Mouse (Mus musculus): ENCODE data around the gene H2-Q6. TPM values are rescaled to one million over a fixed set of nuclear protein-coding genes. Genes with fewer than 3 reads are reported as not detected.
"Not testable (repeated sequence)": the region's sequence is repeated elsewhere in the genome, so short reads cannot be mapped to it uniquely, and the experiment has no call there.

Gene H2-Q6
- polyA plus RNA-seq, 1 experiment from 2014 or later, result 1.4 TPM

DNA sequence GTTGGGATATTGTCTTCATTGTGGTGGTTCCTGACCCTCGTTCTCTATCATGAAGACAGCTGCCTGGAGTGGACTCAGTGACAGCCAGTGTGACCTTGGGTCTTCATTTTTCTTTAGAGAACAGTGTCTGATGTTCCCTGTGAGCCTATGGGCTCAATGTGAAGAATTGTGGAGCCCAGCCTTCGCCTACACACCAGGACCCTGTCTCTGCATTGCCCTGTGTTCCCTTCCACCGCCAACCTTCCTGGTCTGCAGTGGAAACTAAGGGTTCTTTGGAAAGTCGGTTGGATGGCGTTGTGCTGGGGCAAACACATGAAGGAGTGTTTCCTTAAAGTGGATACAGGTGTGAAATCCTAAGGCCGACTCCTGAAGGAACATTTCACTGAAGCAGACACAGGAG lies 4.2 kb downstream of the H2-Q6 start:
- not testable (repeated sequence) for H3K36me3 ChIP-seq (ENCODE audit: control insufficient read depth, insufficient read depth, low read length); H3K4me1 ChIP-seq (ENCODE audit: control insufficient read depth, insufficient read depth, low read length); ATAC-seq (ENCODE audit: low read depth); H3K27ac ChIP-seq (ENCODE audit: low read depth, low read length); H3K9ac ChIP-seq (replicated peaks; ENCODE audit: low read depth, low read length); H3K9me3 ChIP-seq (ENCODE audit: control insufficient read depth, low read length); H3K4me3 ChIP-seq (ENCODE audit: low read depth, low read length); H3K27me3 ChIP-seq (ENCODE audit: control insufficient read depth, insufficient read depth, low read length); H3K4me2 ChIP-seq (ENCODE audit: low read depth, low read length)
- WGBS, result 92% methylated on average over 6 of the region's 6 CpGs

DNA sequence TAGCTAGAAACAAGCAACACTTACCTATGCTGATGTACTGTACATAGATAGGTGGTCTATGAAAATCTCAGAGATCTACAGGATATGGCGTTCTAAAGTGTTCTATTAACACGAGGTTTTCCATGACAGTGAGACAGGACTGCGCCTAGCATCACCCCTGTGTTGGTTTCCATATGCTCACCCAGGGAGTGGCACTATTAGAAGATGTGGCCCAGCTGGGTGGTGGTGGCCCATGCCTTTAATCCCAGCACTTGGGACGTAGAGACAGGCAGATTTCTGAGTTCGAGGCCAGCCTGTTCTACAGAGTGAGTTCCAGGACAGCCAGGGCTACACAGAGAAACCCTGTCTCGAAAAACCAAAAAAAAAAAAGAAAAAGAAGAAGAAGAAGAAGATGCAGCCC lies 6.0 kb downstream of the H2-Q6 start:
- not testable (repeated sequence) for H3K9ac ChIP-seq (replicated peaks; ENCODE audit: low read depth, low read length); ATAC-seq (ENCODE audit: low read depth); H3K4me1 ChIP-seq (ENCODE audit: control insufficient read depth, insufficient read depth, low read length); H3K9me3 ChIP-seq (ENCODE audit: control insufficient read depth, low read length); H3K36me3 ChIP-seq (ENCODE audit: control insufficient read depth, insufficient read depth, low read length); H3K4me2 ChIP-seq (ENCODE audit: low read depth, low read length); H3K4me3 ChIP-seq (ENCODE audit: low read depth, low read length); H3K27ac ChIP-seq (ENCODE audit: low read depth, low read length); H3K27me3 ChIP-seq (ENCODE audit: control insufficient read depth, insufficient read depth, low read length)
- 91% methylated on average over 6 of the region's 6 CpGs for WGBS

DNA sequence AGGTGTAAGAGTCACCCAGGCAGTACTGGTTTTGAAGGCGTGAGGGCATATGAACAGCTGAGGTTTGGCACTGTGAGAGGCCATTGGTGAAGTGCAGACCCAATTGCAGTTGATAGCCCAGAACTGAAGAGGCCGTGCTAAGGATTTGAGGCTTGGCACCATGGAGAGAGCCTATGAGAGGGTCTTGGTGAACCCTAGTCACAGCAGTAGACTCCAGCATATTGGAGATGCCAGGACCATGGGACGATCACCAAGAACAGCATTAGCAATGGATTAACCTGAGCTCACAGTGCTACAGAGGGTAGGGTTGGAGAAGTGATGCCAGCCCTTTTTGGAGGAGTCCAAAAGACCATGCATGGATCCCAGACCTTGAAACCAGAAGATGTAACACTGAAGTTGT lies 7.5 kb downstream of the H2-Q6 start:
- not testable (repeated sequence) for H3K4me2 ChIP-seq (ENCODE audit: low read depth, low read length); ATAC-seq (ENCODE audit: low read depth); H3K9ac ChIP-seq (replicated peaks; ENCODE audit: low read depth, low read length); H3K4me3 ChIP-seq (ENCODE audit: low read depth, low read length); H3K4me1 ChIP-seq (ENCODE audit: control insufficient read depth, insufficient read depth, low read length); H3K9me3 ChIP-seq (ENCODE audit: control insufficient read depth, low read length); H3K36me3 ChIP-seq (ENCODE audit: control insufficient read depth, insufficient read depth, low read length); H3K27ac ChIP-seq (ENCODE audit: low read depth, low read length); H3K27me3 ChIP-seq (ENCODE audit: control insufficient read depth, insufficient read depth, low read length)
- 81% methylated on average over 3 of the region's 3 CpGs for WGBS

DNA sequence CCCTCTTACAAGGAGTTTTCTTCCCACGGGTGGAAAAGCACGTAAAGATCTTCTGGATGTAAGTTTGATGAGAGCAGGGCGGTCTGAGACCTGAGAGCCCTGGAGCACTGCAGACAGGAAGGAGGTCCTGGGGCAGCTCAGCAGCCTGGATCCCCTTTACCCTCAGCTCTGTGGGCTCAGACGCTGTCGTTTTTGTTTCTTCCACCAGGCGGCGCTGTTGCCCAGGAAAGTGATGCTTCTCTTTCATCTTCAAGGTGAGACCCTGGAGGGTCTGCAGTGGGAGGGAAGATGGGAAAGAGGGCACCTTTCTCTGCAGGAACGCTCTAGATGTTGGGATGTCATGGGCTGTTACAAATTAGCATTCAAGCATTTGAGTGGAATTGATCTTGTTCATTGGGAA lies 10.2 kb downstream of the H2-Q6 start:
- not testable (repeated sequence) for H3K4me3 ChIP-seq (ENCODE audit: low read depth, low read length); H3K9me3 ChIP-seq (ENCODE audit: control insufficient read depth, low read length); ATAC-seq (ENCODE audit: low read depth); H3K27me3 ChIP-seq (ENCODE audit: control insufficient read depth, insufficient read depth, low read length); H3K27ac ChIP-seq (ENCODE audit: low read depth, low read length); H3K36me3 ChIP-seq (ENCODE audit: control insufficient read depth, insufficient read depth, low read length); H3K4me1 ChIP-seq (ENCODE audit: control insufficient read depth, insufficient read depth, low read length); H3K4me2 ChIP-seq (ENCODE audit: low read depth, low read length); H3K9ac ChIP-seq (replicated peaks; ENCODE audit: low read depth, low read length)
- 10% methylated on average over 8 of the region's 8 CpGs for WGBS

DNA sequence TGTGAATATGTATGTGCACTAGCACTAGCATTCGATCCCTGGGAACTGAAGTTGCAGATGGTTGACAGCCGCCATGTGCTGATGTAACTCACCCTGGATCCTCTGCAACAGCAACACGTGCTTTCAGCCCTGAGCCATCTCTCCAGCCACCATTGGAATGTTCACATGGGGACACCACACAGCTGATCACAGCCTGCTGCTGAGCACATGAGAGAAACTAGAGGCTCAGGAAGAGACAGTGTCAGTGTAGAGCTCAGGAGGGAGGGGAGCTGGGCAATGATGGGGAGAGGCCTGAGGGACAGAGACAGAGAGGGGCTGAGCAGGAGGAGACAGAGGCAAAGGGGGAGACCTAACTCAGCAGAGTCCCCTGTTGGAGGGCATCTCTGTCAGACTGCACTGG lies 10.9 kb downstream of the H2-Q6 start:
- not testable (repeated sequence) for H3K27ac ChIP-seq (ENCODE audit: low read depth, low read length); H3K4me3 ChIP-seq (ENCODE audit: low read depth, low read length); H3K36me3 ChIP-seq (ENCODE audit: control insufficient read depth, insufficient read depth, low read length); H3K9me3 ChIP-seq (ENCODE audit: control insufficient read depth, low read length); H3K4me1 ChIP-seq (ENCODE audit: control insufficient read depth, insufficient read depth, low read length); H3K4me2 ChIP-seq (ENCODE audit: low read depth, low read length); H3K27me3 ChIP-seq (ENCODE audit: control insufficient read depth, insufficient read depth, low read length); H3K9ac ChIP-seq (replicated peaks; ENCODE audit: low read depth, low read length); ATAC-seq (ENCODE audit: low read depth)
- 81% methylated on average over 3 of the region's 3 CpGs for WGBS

DNA sequence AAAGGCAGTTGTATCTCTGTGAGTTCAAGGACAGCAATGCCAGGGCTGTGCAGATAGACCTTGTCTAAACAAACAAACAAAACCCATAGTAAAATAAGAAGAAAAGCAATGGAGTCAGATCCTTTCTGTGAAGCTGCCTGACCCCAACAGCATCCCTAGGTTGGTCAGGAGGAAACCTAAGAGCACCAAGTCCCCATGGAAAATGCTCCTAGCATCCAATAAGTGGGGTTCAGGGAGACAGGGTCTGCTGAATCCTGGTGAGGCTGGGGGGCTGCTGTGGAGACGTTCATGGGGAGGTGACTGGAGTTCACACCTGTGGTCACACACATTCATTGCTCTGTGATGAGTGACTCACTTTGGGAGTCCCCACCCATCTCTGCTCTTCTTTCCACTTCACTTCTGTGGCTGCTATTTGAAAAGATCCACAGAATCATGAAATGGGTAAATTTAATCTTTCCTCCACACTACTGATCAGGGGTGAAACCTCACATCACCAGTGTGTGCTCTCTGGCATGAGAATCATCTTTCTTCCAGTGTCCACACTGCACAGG lies 12.8 kb downstream of the H2-Q6 start:
- not testable (repeated sequence) for H3K36me3 ChIP-seq (ENCODE audit: control insufficient read depth, insufficient read depth, low read length); H3K4me1 ChIP-seq (ENCODE audit: control insufficient read depth, insufficient read depth, low read length); H3K4me3 ChIP-seq (ENCODE audit: low read depth, low read length); H3K9me3 ChIP-seq (ENCODE audit: control insufficient read depth, low read length); H3K4me2 ChIP-seq (ENCODE audit: low read depth, low read length); H3K27me3 ChIP-seq (ENCODE audit: control insufficient read depth, insufficient read depth, low read length); H3K27ac ChIP-seq (ENCODE audit: low read depth, low read length); ATAC-seq (ENCODE audit: low read depth); H3K9ac ChIP-seq (replicated peaks; ENCODE audit: low read depth, low read length)
- 69% methylated on average over 1 of the region's 1 CpGs for WGBS

DNA sequence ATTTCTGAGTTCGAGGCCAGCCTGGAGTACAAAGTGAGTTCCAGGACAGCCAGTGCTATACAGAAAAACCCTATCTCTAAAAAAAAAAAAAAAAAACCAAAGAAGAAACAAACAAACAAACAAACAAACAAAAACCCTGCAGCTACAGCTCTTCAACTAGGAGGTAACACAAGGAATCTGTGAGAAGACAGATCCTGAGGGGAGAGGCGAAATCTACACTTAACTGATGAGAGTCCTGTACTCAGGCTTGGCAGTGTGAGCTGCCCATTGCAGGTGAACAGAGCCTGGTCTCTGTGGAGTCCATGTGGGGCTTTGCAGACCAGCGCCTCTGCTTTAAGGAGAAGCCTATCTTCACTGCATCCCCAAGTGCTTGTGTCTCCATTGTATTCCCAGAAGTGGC lies 13.7 kb downstream of the H2-Q6 start:
- not testable (repeated sequence) for H3K36me3 ChIP-seq (ENCODE audit: control insufficient read depth, insufficient read depth, low read length); H3K4me3 ChIP-seq (ENCODE audit: low read depth, low read length); ATAC-seq (ENCODE audit: low read depth); H3K27me3 ChIP-seq (ENCODE audit: control insufficient read depth, insufficient read depth, low read length); H3K27ac ChIP-seq (ENCODE audit: low read depth, low read length); H3K9ac ChIP-seq (replicated peaks; ENCODE audit: low read depth, low read length); H3K4me1 ChIP-seq (ENCODE audit: control insufficient read depth, insufficient read depth, low read length); H3K4me2 ChIP-seq (ENCODE audit: low read depth, low read length); H3K9me3 ChIP-seq (ENCODE audit: control insufficient read depth, low read length)
- WGBS, result 78% methylated on average over 1 of the region's 3 CpGs

DNA sequence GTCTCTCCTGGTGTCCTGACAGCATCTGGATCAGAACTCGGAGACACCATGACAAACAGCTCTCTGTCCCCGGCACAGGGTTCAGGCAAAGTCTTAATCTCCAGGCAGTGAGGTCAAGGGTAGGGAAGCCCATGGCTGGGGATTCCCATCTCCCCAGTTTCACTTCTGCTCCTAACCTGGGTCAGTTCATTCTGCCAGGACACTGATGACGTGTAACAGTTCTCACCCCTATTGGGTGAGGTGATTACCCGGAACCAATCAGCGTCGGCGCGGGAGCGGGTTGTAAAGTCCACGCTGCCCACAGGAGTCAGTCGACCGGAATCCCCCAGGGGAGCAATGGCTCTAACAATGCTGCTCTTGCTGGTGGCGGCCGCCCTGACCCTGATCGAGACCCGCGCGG lies 14.2 kb downstream of the H2-Q6 start, which contains the start of gene H2-Q7:
Gene H2-Q7 (plus strand): TSS at position 271 of the 400 bp plus-strand sequence.
- WGBS, result 2% methylated on average over 18 of the region's 18 CpGs
- not testable (repeated sequence) for H3K36me3 ChIP-seq (ENCODE audit: control insufficient read depth, insufficient read depth, low read length); H3K27ac ChIP-seq (ENCODE audit: low read depth, low read length); H3K27me3 ChIP-seq (ENCODE audit: control insufficient read depth, insufficient read depth, low read length); H3K9me3 ChIP-seq (ENCODE audit: control insufficient read depth, low read length); H3K4me1 ChIP-seq (ENCODE audit: control insufficient read depth, insufficient read depth, low read length)
- peak within 1 kb of the TSS; percentile 41 for H3K4me3 ChIP-seq (ENCODE audit: low read depth, low read length)
- H3K4me2 ChIP-seq (ENCODE audit: low read depth, low read length), result peak within 1 kb of the TSS; percentile 84
- peak within 1 kb of the TSS; percentile 54 for H3K9ac ChIP-seq (replicated peaks; ENCODE audit: low read depth, low read length)
- peak; percentile 95 for ATAC-seq (ENCODE audit: low read depth)

DNA sequence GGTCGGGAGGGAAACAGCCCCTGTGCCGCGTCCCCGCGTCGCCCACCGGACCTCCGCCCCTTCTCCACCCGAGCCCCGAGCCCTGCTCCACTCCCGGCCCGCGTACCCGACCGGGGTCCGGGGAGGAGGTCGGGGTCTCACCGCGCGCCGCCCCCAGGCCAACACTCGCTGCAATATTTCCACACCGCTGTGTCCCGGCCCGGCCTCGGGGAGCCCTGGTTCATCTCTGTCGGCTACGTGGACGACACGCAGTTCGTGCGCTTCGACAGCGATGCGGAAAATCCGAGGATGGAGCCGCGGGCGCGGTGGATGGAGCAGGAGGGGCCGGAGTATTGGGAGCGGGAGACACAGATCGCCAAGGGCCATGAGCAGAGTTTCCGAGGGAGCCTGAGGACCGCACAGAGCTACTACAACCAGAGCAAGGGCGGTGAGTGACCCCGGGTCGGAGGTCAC lies 14.7 kb downstream of the H2-Q6 start:
- not testable (repeated sequence) for H3K27ac ChIP-seq (ENCODE audit: low read depth, low read length); H3K9me3 ChIP-seq (ENCODE audit: control insufficient read depth, low read length); H3K27me3 ChIP-seq (ENCODE audit: control insufficient read depth, insufficient read depth, low read length); H3K4me1 ChIP-seq (ENCODE audit: control insufficient read depth, insufficient read depth, low read length); H3K36me3 ChIP-seq (ENCODE audit: control insufficient read depth, insufficient read depth, low read length)
- under 1% methylated on average over 41 of the region's 48 CpGs for WGBS
- H3K4me3 ChIP-seq (ENCODE audit: low read depth, low read length), result peak overlapping the region; percentile 41
- H3K9ac ChIP-seq (replicated peaks; ENCODE audit: low read depth, low read length), result peak overlapping the region; percentile 54
- ATAC-seq (ENCODE audit: low read depth), result peak; percentile 74
- H3K4me2 ChIP-seq (ENCODE audit: low read depth, low read length), result peak overlapping the region; percentile 84

All from neural tube, embryonic 14.5 days (tissue).